Mouse (Mus musculus) ES-E14 (cell line): Measurements from ENCODE around the gene Tmem265. TPM values are rescaled to one million over a fixed set of nuclear protein-coding genes. Genes with fewer than 3 reads are reported as not detected.

ENCODE experiments used
- DNase-seq: peaks from one replicate; pipeline ENCODE4 v3.0.0-alpha.2; 2013; ENCODE audit warnings: low read depth, low spot score
- H3K27ac ChIP-seq: 2 replicates; pipeline ENCODE4 v1.5.1; 2012; ENCODE audit warnings: low read depth, mild to moderate bottlenecking, low read length, moderate library complexity, mixed read lengths; ENCODE audit not compliant: poor library complexity, insufficient read depth, severe bottlenecking
- H3K36me3 ChIP-seq: 2 replicates; pipeline ENCODE4 v1.6.1; 2012; ENCODE audit warnings: mild to moderate bottlenecking, low read length, moderate library complexity, mixed read lengths; ENCODE audit not compliant: control insufficient read depth, poor library complexity, insufficient read depth, severe bottlenecking
- H3K4me1 ChIP-seq, 2 experiments: fragments of 150-350 bp in 1 of 2; sonication (generic) in 1 of 2; 2 replicates each; pipeline ENCODE4 v1.6.1; 2012; ENCODE audit warnings: low read length in 2 of 2, mild to moderate bottlenecking in 1 of 2, mixed read lengths in 1 of 2; ENCODE audit not compliant: control insufficient read depth in 2 of 2, insufficient read depth in 2 of 2, poor library complexity in 1 of 2
- H3K4me3 ChIP-seq, 2 experiments: fragments of 150-350 bp in 1 of 2; sonication (generic) in 1 of 2; 2 replicates each; pipeline ENCODE4 v1.5.1; 2012; ENCODE audit warnings: low read length in 2 of 2, low read depth in 1 of 2, mild to moderate bottlenecking in 1 of 2, mixed read lengths in 1 of 2; ENCODE audit not compliant: insufficient read depth in 1 of 2, poor library complexity in 1 of 2, severe bottlenecking in 1 of 2
- H3K9ac ChIP-seq: 2 replicates; pipeline ENCODE4 v1.6.1; 2012; ENCODE audit warnings: low read depth, mild to moderate bottlenecking, low read length, mixed read lengths; ENCODE audit not compliant: poor library complexity, insufficient read depth, severe bottlenecking
- H3K9me3 ChIP-seq: fragments of 150-350 bp; sonication (generic); 2 replicates; pipeline ENCODE4 v1.6.1; 2012; ENCODE audit warnings: low read depth, mild to moderate bottlenecking, low read length; ENCODE audit not compliant: control insufficient read depth, insufficient read depth
- CHD2 ChIP-seq: IDR thresholded peaks from 2 replicates; pipeline ENCODE4 v1.6.1; 2014; ENCODE audit warnings: mild to moderate bottlenecking, low read depth, low read length, inconsistent platforms
- HCFC1 ChIP-seq: IDR thresholded peaks from 2 replicates; pipeline ENCODE4 v1.6.1; 2012; ENCODE audit warnings: low read length, inconsistent platforms, borderline replicate concordance; ENCODE audit not compliant: insufficient read depth
- MAFK ChIP-seq: IDR thresholded peaks from 2 replicates; pipeline ENCODE4 v1.6.1; 2014; ENCODE audit warnings: mild to moderate bottlenecking, low read depth, low read length, inconsistent platforms; ENCODE audit not compliant: insufficient read depth
- ZC3H11A ChIP-seq: IDR thresholded peaks from 2 replicates; pipeline ENCODE4 v1.6.1; 2012; ENCODE audit warnings: low read depth, mild to moderate bottlenecking, inconsistent platforms, low read length, borderline replicate concordance
- ZNF384 ChIP-seq: IDR thresholded peaks from 2 replicates; pipeline ENCODE4 v1.6.1; 2012; ENCODE audit warnings: low read depth, low read length, inconsistent platforms
- in situ Hi-C, 2 experiments: fragments of 600-800 bp; cut with MboI; formaldehyde crosslinking; loops; one replicate each; pipeline ENCODE4 v1.15.1; 2025; ENCODE audit warnings: low sequenced_read_pairs in 2 of 2, inconsistent platforms in 1 of 2; ENCODE audit not compliant: unreplicated experiment in 2 of 2
- total RNA-seq: library from RNA; depleted of rRNA; stranded (reverse); fragments of 300-350 nt; gene quantifications from 2 replicates; pipeline ENCODE4 v1.2.3, GENCODE M21; 2012

Gene Tmem265
- total RNA-seq, 1 experiment, result not detected

DNA sequence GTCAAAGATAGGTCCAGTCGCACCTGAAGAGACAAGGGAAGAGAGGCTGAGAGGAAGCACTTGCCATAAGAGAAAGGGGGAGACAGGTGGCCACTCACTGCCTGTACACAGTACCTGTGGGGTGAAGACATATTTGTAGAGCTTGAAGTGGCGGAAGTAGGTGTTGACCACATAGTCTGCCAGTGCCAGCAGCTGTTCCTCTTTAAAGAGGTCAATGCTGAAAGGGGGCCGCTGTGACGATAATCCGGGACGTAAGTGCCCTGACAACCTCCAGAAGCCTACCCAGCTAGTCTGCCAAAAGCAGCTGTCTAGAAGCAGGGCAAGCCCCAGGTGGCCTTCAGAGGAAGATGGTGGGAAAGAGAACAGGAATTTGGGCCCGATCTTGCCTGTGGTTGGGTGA lies 23.8 kb downstream of the Tmem265 start:
- H3K36me3 ChIP-seq, result peaks cover 26% of the 10 kb centered on the region
- in situ Hi-C loops, result no loop called here

DNA sequence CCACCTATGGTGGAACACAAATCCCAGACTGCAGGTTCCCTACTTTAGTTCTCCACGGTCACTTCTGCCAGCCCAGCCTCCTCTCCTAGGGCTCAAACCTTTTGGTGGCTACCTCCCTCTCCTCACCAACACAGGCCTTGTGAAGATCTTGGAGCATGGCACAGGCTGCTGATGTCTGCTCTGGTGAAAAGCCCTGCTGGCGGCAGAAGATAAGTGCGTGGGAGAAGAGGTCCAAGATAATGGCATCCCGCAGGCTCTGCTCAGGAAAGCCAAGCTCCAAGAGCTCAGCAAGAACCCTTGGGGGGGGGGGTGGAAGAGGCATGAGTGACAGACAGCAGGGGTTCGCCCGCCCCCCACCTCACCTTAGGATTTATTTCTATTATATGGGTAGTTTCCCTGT lies 25.0 kb downstream of the Tmem265 start:
- in situ Hi-C loops, result no loop called here
- Histone ChIP-seq H3K9ac (no peak overlapping the region), H3K36me3 (peaks cover 34% of the 10 kb centered on the region), H3K4me3 (no peak overlapping the region), H3K9me3 (no peaks in the 10 kb centered on the region), H3K27ac (no peak overlapping the region), H3K4me1 (peaks cover 0 to 3% of the 10 kb centered on the region in 2 experiments; a peak in 1 of 4 replicates)
- no peak for TF ChIP-seq HCFC1
- no peak for TF ChIP-seq MAFK
- TF ChIP-seq CHD2, result no peak
- TF ChIP-seq ZC3H11A, result no peak
- no peak for TF ChIP-seq ZNF384
- no peak for DNase-seq

More for the DNA sequence above, 23.8 kb downstream of the Tmem265 start:
- no peak for DNase-seq
- Histone ChIP-seq H3K4me1 (peaks cover 0 to 3% of the 10 kb centered on the region in 2 experiments; a peak in 1 of 4 replicates), H3K27ac (no peak overlapping the region), H3K4me3 (no peak overlapping the region), H3K9me3 (no peaks in the 10 kb centered on the region), H3K9ac (peak overlapping the region; percentile 6; the same call in 1 of the 2 replicates)
- TF ChIP-seq CHD2 (no peak), ZC3H11A (no peak), ZNF384 (no peak), MAFK (no peak), HCFC1 (no peak)

GRCm38 (mm10) chr7:127587196-127587595 lies 26.0 kb downstream of the Tmem265 start:
- in situ Hi-C loops, result no loop called here
- Histone ChIP-seq H3K36me3 (peaks cover 39% of the 10 kb centered on the region), H3K4me1 (peaks cover 0 to 3% of the 10 kb centered on the region in 2 experiments; a peak in 1 of 4 replicates), H3K9me3 (no peaks in the 10 kb centered on the region), H3K27ac (no peak overlapping the region), H3K4me3 (peak overlapping the region in 1 of 2 experiments; percentile 59; a peak in 1 of 4 replicates), H3K9ac (no peak overlapping the region)
- TF ChIP-seq HCFC1 (no peak), ZC3H11A (no peak), CHD2 (no peak), ZNF384 (no peak), MAFK (no peak)
- DNase-seq, result no peak

GRCm38 (mm10) chr7:127588011-127588871 lies 27.1 kb downstream of the Tmem265 start, which contains the start of the genes Ccdc189 and Rnf40:
Gene Ccdc189, minus strand, starts transcription at chr7:127588595.
Gene Rnf40, plus strand, starts transcription at chr7:127588767.
- peak; percentile 67; the same call in 1 of the 2 replicates for TF ChIP-seq HCFC1
- TF ChIP-seq MAFK, result no peak
- peak; percentile 99 for DNase-seq
- H3K9ac ChIP-seq, result peak within 1 kb of the TSS; percentile 91
- peak within 1 kb of the TSS; percentile 14; the same call in 1 of the 2 replicates for H3K27ac ChIP-seq
- H3K4me3 ChIP-seq, result peak within 1 kb of the TSS; percentile 77 to 93
- peaks cover 37% of the 10 kb centered on the region for H3K36me3 ChIP-seq
- no peaks in the 10 kb centered on the region for H3K9me3 ChIP-seq
- in situ Hi-C loops, result no loop called here
- H3K4me1 ChIP-seq, result peaks cover 0 to 3% of the 10 kb centered on the region in 2 experiments; a peak in 1 of 4 replicates
